Mouse (Mus musculus): ENCODE measurements around the gene Cttnbp2nl. TPM values are rescaled to one million over a fixed set of nuclear protein-coding genes. Genes with fewer than 3 reads are reported as not detected.

Gene Cttnbp2nl
- 44.3 and 44.7 TPM in 2 replicates for polyA plus RNA-seq (2014; fragmentation: Nextera tagmentation; extraction: Ambion mirVana)

DNA sequence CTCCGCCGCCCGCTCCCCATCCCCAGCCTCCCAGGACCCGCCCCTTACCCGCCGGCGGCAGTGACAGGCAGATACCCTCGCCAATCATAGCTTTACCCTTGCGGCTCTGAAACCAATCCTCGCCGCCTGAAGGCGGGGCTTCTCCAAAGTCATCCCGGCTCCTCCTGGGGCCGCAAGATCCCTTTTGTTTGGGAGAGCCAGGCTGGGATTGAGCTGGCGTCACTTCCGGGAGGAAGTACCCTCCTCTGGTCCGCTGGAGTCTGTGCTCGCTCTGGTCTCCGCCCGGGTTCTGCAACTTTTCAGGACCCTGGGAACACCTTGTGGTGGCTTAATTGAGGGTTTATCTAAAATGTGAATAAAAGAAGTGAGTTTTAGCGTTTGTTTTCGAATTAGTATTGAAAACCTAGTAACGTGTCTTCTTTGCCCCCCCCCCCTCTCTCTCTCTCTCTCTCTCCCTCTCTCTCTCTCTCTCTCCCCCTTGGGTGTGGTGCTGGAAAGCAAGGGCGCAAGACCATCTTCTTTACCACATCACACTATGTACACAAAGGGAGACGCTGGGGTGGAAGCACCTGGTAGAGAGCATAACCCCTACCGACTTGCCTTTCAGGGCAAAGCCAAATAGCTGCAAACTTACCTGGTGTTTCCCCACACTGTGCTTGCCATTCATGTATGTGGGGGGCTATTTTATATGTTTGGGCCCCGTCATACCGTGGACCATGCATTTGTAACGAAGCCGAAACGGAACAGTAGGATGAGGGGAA is at the start of gene Cttnbp2nl:
Cttnbp2nl (minus strand) TSS at position 210 of the 761 bp plus-strand sequence.
- ATAC-seq (replicated peaks; ENCODE audit: insufficient number of reproducible peaks, low FRiP score, low TSS enrichment, low read depth) (peak; percentile 98), DNase-seq (ENCODE audit: low spot score) (peak; percentile 99)
- H3K4me2 ChIP-seq (ENCODE audit: low read depth, low read length): peak within 1 kb of the TSS; percentile 76

DNA sequence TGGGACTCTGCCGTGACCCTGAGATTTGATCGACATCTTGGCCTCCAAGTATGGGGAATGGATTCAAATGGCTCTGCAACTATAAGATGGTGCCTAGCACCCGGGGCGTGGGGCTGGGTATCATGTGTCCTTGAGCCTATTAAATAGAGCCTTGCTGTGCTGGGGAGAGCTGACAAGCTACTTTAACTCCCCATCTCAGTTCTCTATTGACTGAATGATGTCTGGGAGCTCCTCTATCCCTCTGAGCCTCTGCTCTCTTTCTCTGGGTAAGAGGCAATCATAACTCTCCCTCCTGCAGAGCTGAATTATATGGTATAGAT is 47.3 kb upstream of the Cttnbp2nl start:
- ATAC-seq (replicated peaks; ENCODE audit: insufficient number of reproducible peaks, low FRiP score, low TSS enrichment, low read depth): no peak
- no peaks in the 10 kb centered on the region for H3K27me3 ChIP-seq (ENCODE audit: control insufficient read depth, insufficient read depth, low read length)
- no peaks in the 10 kb centered on the region for H3K36me3 ChIP-seq (replicated peaks; ENCODE audit: control insufficient read depth, insufficient read depth, low read depth, low read length)
- no peaks in the 10 kb centered on the region for H3K4me1 ChIP-seq (ENCODE audit: control insufficient read depth, insufficient read depth, low read length)
- no peaks in the 10 kb centered on the region for H3K9me3 ChIP-seq (replicated peaks; ENCODE audit: control insufficient read depth, low read length)
- no peak for DNase-seq (ENCODE audit: low spot score)
- H3K9ac ChIP-seq (replicated peaks; ENCODE audit: low read length): no peak overlapping the region
- H3K4me3 ChIP-seq (ENCODE audit: low read depth, low read length): no peak overlapping the region
- no peak overlapping the region for H3K4me2 ChIP-seq (ENCODE audit: low read depth, low read length)
- 72% methylated on average over 4 of the region's 4 CpGs for WGBS
- H3K27ac ChIP-seq (replicated peaks; ENCODE audit: low read depth, low read length): no peak overlapping the region

More for the DNA sequence above, at the start of gene Cttnbp2nl:
- Histone ChIP-seq H3K9me3 (replicated peaks; ENCODE audit: control insufficient read depth, low read length) (no peaks in the 10 kb centered on the region), H3K27me3 (ENCODE audit: control insufficient read depth, insufficient read depth, low read length) (no peaks in the 10 kb centered on the region), H3K36me3 (replicated peaks; ENCODE audit: control insufficient read depth, insufficient read depth, low read depth, low read length) (no peaks in the 10 kb centered on the region), H3K27ac (replicated peaks; ENCODE audit: low read depth, low read length) (peak within 1 kb of the TSS; percentile 59; the same call in 1 of the 2 replicates), H3K9ac (replicated peaks; ENCODE audit: low read length) (peak within 1 kb of the TSS; percentile 90), H3K4me3 (ENCODE audit: low read depth, low read length) (peak within 1 kb of the TSS; percentile 89), H3K4me1 (ENCODE audit: control insufficient read depth, insufficient read depth, low read length) (no peaks in the 10 kb centered on the region; the same call in 1 of the 2 replicates)
- 3% methylated on average over 29 of the region's 31 CpGs for WGBS

DNA sequence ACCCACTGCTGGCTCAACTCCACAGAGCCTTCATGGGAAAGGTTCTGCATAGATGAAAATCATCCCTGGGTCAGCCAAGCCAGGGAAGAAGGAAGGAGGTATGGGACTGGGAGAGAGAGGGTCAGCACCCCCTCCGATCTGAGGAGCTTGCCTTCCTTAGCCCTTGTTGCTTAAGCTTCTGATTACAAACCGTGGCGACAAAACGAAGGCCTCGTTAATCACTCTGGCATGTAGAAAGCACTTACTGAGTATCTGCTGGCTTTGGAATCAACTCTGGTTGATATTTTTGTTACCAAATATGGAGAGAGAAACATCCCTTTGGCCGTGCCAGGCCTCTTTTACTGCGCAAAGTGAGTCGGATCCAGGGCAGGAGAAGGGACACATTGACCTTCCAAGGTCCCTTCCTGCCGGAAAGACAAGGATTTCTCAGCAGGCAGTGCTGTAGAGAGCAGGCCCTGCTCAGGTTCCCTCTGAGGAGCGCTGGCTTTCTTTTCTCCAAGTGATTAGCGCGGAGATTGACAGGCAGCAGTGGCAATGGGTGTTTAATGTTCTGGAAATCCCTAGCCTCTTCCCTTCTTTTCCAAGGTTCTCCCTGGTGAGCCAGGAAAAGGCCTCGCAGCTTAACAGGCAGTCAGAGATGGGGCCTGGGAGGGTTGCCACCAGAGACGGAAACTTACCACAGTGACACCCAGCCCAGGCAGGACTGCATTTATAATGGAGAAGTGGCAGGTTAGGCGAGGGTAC is 46.8 kb upstream of the Cttnbp2nl start:
- H3K4me3 ChIP-seq (ENCODE audit: low read depth, low read length): no peak overlapping the region
- no peak overlapping the region for H3K27ac ChIP-seq (replicated peaks; ENCODE audit: low read depth, low read length)
- H3K27me3 ChIP-seq (ENCODE audit: control insufficient read depth, insufficient read depth, low read length): no peaks in the 10 kb centered on the region
- H3K4me1 ChIP-seq (ENCODE audit: control insufficient read depth, insufficient read depth, low read length): no peaks in the 10 kb centered on the region
- WGBS: 26% methylated on average over 15 of the region's 15 CpGs
- ATAC-seq (replicated peaks; ENCODE audit: insufficient number of reproducible peaks, low FRiP score, low TSS enrichment, low read depth): no peak
- no peak overlapping the region for H3K9ac ChIP-seq (replicated peaks; ENCODE audit: low read length)
- no peak for DNase-seq (ENCODE audit: low spot score)
- no peaks in the 10 kb centered on the region for H3K36me3 ChIP-seq (replicated peaks; ENCODE audit: control insufficient read depth, insufficient read depth, low read depth, low read length)
- no peak overlapping the region for H3K4me2 ChIP-seq (ENCODE audit: low read depth, low read length)
- H3K9me3 ChIP-seq (replicated peaks; ENCODE audit: control insufficient read depth, low read length): no peaks in the 10 kb centered on the region

DNA sequence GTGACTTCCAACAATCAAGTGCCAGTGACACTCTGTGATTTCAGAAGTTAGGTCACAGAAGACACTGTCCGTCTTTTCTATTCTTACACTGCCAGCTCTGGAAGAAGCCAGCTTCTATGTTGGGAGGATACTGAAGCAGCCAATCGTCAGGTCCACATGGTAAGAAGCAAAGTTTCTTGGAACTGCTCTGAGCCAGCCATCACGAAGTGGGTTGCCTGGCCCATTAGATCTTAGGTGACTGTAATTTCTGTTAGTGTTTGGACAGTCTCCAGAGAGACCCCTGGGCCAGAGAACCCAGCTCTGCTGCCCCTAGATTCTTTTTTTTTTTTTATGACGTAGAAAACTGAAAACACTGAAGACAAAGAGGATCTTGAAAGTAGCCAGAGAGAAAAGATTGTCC is 44.6 kb upstream of the Cttnbp2nl start:
- H3K4me3 ChIP-seq (ENCODE audit: low read depth, low read length): no peak overlapping the region
- H3K27me3 ChIP-seq (ENCODE audit: control insufficient read depth, insufficient read depth, low read length): no peaks in the 10 kb centered on the region
- DNase-seq (ENCODE audit: low spot score): no peak
- no peak for ATAC-seq (replicated peaks; ENCODE audit: insufficient number of reproducible peaks, low FRiP score, low TSS enrichment, low read depth)
- H3K9me3 ChIP-seq (replicated peaks; ENCODE audit: control insufficient read depth, low read length): no peaks in the 10 kb centered on the region
- no peak overlapping the region for H3K9ac ChIP-seq (replicated peaks; ENCODE audit: low read length)
- no peaks in the 10 kb centered on the region for H3K36me3 ChIP-seq (replicated peaks; ENCODE audit: control insufficient read depth, insufficient read depth, low read depth, low read length)
- H3K27ac ChIP-seq (replicated peaks; ENCODE audit: low read depth, low read length): no peak overlapping the region
- no peaks in the 10 kb centered on the region; the same call in 1 of the 2 replicates for H3K4me1 ChIP-seq (ENCODE audit: control insufficient read depth, insufficient read depth, low read length)
- H3K4me2 ChIP-seq (ENCODE audit: low read depth, low read length): no peak overlapping the region
- 80% methylated on average over 4 of the region's 4 CpGs for WGBS

DNA sequence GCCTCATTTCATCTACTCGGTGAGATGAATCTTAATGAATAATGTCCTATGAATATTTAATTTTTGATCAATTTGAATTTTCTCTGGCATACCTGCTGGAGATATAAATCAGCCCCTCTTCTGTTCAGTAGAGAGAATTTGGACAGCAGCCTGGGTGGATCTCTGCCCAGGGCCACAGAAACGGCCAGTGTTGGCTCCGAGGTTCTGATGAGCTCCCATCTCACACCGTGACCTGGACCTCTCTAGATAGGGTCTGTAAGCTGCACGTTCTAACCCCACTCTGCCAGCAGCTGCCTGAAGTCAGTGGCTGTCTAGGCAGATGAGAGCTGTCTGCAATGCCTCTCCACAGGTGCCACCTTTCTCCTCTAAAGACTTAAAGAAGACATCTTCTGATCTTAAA is 42.1 kb upstream of the Cttnbp2nl start:
- H3K9ac ChIP-seq (replicated peaks; ENCODE audit: low read length): no peak overlapping the region
- DNase-seq (ENCODE audit: low spot score) (no peak), ATAC-seq (replicated peaks; ENCODE audit: insufficient number of reproducible peaks, low FRiP score, low TSS enrichment, low read depth) (no peak)
- H3K4me1 ChIP-seq (ENCODE audit: control insufficient read depth, insufficient read depth, low read length): no peaks in the 10 kb centered on the region; the same call in 1 of the 2 replicates
- no peak overlapping the region for H3K27ac ChIP-seq (replicated peaks; ENCODE audit: low read depth, low read length)
- 83% methylated on average over 5 of the region's 5 CpGs for WGBS
- H3K4me2 ChIP-seq (ENCODE audit: low read depth, low read length): no peak overlapping the region
- H3K9me3 ChIP-seq (replicated peaks; ENCODE audit: control insufficient read depth, low read length): no peaks in the 10 kb centered on the region
- H3K4me3 ChIP-seq (ENCODE audit: low read depth, low read length): no peak overlapping the region
- no peaks in the 10 kb centered on the region for H3K36me3 ChIP-seq (replicated peaks; ENCODE audit: control insufficient read depth, insufficient read depth, low read depth, low read length)
- no peaks in the 10 kb centered on the region for H3K27me3 ChIP-seq (ENCODE audit: control insufficient read depth, insufficient read depth, low read length)

DNA sequence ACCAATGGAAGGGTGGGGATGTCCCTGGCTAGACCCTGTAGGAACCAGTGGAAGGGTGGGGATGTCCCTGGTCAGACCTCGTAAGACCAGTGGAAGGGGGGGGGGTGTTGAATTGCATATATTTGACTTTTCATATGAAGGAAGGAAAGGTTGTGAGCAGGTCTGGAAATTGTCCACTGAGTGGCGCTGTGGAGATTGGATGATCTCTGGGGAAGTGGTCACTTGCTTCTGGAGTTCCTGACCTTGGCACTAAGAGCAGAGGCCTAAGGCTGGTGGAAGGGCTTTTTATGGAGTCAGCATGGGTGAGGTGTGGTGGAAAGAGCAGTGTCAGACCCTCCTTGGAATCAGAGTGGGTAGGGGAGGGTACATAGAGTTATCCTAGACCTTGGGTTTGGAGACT is 41.5 kb upstream of the Cttnbp2nl start:
- ATAC-seq (replicated peaks; ENCODE audit: insufficient number of reproducible peaks, low FRiP score, low TSS enrichment, low read depth) (no peak), DNase-seq (ENCODE audit: low spot score) (no peak)
- H3K27me3 ChIP-seq (ENCODE audit: control insufficient read depth, insufficient read depth, low read length): no peaks in the 10 kb centered on the region
- no peaks in the 10 kb centered on the region for H3K9me3 ChIP-seq (replicated peaks; ENCODE audit: control insufficient read depth, low read length)
- H3K4me2 ChIP-seq (ENCODE audit: low read depth, low read length): no peak overlapping the region
- no peak overlapping the region for H3K4me3 ChIP-seq (ENCODE audit: low read depth, low read length)
- no peaks in the 10 kb centered on the region; the same call in 1 of the 2 replicates for H3K4me1 ChIP-seq (ENCODE audit: control insufficient read depth, insufficient read depth, low read length)
- no peak overlapping the region for H3K27ac ChIP-seq (replicated peaks; ENCODE audit: low read depth, low read length)
- 45% methylated on average over 2 of the region's 2 CpGs for WGBS
- no peak overlapping the region for H3K9ac ChIP-seq (replicated peaks; ENCODE audit: low read length)
- no peaks in the 10 kb centered on the region for H3K36me3 ChIP-seq (replicated peaks; ENCODE audit: control insufficient read depth, insufficient read depth, low read depth, low read length)

DNA sequence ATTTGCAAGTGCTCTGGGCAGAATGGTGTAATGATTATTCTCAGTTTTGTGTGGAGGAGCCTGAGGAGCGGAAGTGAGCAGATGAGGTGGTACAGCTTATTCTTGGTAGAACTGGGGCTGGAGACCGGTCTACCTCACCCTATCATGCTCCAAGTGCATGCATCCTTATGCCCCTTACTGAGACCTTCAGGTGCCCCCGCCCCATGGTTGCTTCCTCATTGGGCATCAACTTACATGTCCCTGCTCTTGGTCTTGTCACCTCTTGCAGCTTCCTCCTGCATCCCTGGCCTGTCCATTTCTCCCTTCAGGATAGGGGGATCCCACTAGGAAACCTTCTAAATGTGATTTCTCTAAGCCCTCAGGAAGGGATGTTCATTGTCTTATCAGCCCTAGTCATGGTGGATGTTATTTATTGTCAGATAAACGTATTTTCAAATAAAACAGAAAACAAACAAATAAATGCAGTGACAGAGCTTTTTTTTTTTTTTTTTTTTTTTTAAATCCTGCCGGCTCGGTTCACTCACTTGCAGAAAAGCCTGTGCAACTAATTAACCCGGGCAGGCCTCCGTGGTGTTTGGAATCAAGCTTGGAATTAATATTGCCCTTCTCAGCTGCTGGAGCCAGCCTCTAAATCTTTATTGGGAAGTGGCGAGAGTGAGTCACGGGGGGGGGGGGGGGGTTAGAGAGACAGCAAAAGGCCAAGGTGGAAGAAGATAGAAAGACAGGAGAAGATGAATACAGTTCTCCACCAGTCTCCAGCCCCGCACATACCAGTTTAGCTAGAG is 40.0 kb upstream of the Cttnbp2nl start:
- ATAC-seq (replicated peaks; ENCODE audit: insufficient number of reproducible peaks, low FRiP score, low TSS enrichment, low read depth): no peak
- Histone ChIP-seq H3K4me3 (ENCODE audit: low read depth, low read length) (no peak overlapping the region), H3K36me3 (replicated peaks; ENCODE audit: control insufficient read depth, insufficient read depth, low read depth, low read length) (no peaks in the 10 kb centered on the region), H3K9ac (replicated peaks; ENCODE audit: low read length) (no peak overlapping the region), H3K4me2 (ENCODE audit: low read depth, low read length) (no peak overlapping the region), H3K4me1 (ENCODE audit: control insufficient read depth, insufficient read depth, low read length) (no peaks in the 10 kb centered on the region; the same call in 1 of the 2 replicates), H3K27ac (replicated peaks; ENCODE audit: low read depth, low read length) (no peak overlapping the region), H3K9me3 (replicated peaks; ENCODE audit: control insufficient read depth, low read length) (no peaks in the 10 kb centered on the region), H3K27me3 (ENCODE audit: control insufficient read depth, insufficient read depth, low read length) (no peaks in the 10 kb centered on the region)
- WGBS: 70% methylated on average over 11 of the region's 11 CpGs
- DNase-seq (ENCODE audit: low spot score): no peak
